Mouse (Mus musculus): ENCODE measurements around the gene Olfr618. TPM values are rescaled to one million over a fixed set of nuclear protein-coding genes. Genes with fewer than 3 reads are reported as not detected.
"Not testable (repeated sequence)": the region's sequence is repeated elsewhere in the genome, so short reads cannot be mapped to it uniquely, and the experiment has no call there.

The Olfr618 gene
- not detected in 2 replicates for polyA plus RNA-seq (2011; ENCODE audit: insufficient read depth, insufficient read length, low read depth, missing spikeins)

GRCm38 (mm10) chr7:103589803-103590202 lies at the start of gene Olfr618:
TSS of gene Olfr618 (plus strand) at chr7:103590103.
- H3K27ac ChIP-seq (ENCODE audit: insufficient read depth, low read length), result no peak within 1 kb of the TSS
- no peaks in the 10 kb centered on the region for H3K36me3 ChIP-seq (ENCODE audit: control insufficient read depth, insufficient read depth, low read length, poor library complexity, severe bottlenecking)
- no peak within 1 kb of the TSS for H3K9ac ChIP-seq (ENCODE audit: low read depth, poor library complexity, severe bottlenecking)
- no peaks in the 10 kb centered on the region for H3K9me3 ChIP-seq (replicated peaks; ENCODE audit: control insufficient read depth, insufficient read depth, low read length, poor library complexity, severe bottlenecking)
- no peak within 1 kb of the TSS for H3K4me3 ChIP-seq (ENCODE audit: low read depth, low read length)
- H3K27me3 ChIP-seq (ENCODE audit: control insufficient read depth, insufficient read depth, low read length, poor library complexity, severe bottlenecking), result no peaks in the 10 kb centered on the region
- TF ChIP-seq CTCF (IDR thresholded peaks at IDR 0.05; ENCODE audit: low read depth, low read length), result no peak
- TF ChIP-seq EP300 (IDR thresholded peaks at IDR 0.05; ENCODE audit: insufficient read depth, low read depth, low read length), result no peak
- no peak for TF ChIP-seq POLR2A (IDR thresholded peaks at IDR 0.05; ENCODE audit: insufficient read depth, low read length)
- H3K4me1 ChIP-seq (ENCODE audit: control insufficient read depth, insufficient read depth, low read length), result no peaks in the 10 kb centered on the region

DNA sequence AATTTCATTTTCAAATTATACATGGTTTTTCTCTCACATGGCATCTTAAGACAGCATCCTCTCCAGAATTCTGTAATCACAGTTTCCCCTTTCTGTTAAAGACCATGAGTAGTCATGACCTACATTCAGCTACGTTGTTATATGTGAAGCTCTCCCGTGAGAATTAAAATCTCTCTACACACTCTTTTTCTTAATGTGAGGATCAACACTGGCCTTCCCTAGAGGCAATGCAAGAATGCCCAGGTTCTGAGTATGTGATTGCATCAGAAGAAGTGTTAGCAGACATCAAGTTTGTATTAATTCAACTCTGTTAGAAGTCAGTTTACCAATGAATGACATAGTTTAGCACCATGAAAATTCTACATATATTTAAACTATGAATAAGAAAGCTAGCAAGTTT lies 47.3 kb upstream of the Olfr618 start, which contains the start of gene Olfr612:
Olfr612 (minus strand) TSS at position 101 of the 400 bp plus-strand sequence.
- H3K9ac ChIP-seq (ENCODE audit: low read depth, poor library complexity, severe bottlenecking); H3K4me3 ChIP-seq (ENCODE audit: low read depth, low read length); H3K36me3 ChIP-seq (ENCODE audit: control insufficient read depth, insufficient read depth, low read length, poor library complexity, severe bottlenecking); H3K27ac ChIP-seq (ENCODE audit: insufficient read depth, low read length); H3K9me3 ChIP-seq (replicated peaks; ENCODE audit: control insufficient read depth, insufficient read depth, low read length, poor library complexity, severe bottlenecking); H3K4me1 ChIP-seq (ENCODE audit: control insufficient read depth, insufficient read depth, low read length); H3K27me3 ChIP-seq (ENCODE audit: control insufficient read depth, insufficient read depth, low read length, poor library complexity, severe bottlenecking): not testable (repeated sequence)

- H3K36me3 ChIP-seq (ENCODE audit: control insufficient read depth, insufficient read depth, low read length, poor library complexity, severe bottlenecking), result no peaks in the 10 kb centered on the region
- no peaks in the 10 kb centered on the region for H3K4me1 ChIP-seq (ENCODE audit: control insufficient read depth, insufficient read depth, low read length)
- H3K27ac ChIP-seq (ENCODE audit: insufficient read depth, low read length), result no peak within 1 kb of the TSS
- H3K4me3 ChIP-seq (ENCODE audit: low read depth, low read length), result no peak within 1 kb of the TSS
- H3K9ac ChIP-seq (ENCODE audit: low read depth, poor library complexity, severe bottlenecking), result no peak within 1 kb of the TSS
- no peaks in the 10 kb centered on the region for H3K9me3 ChIP-seq (replicated peaks; ENCODE audit: control insufficient read depth, insufficient read depth, low read length, poor library complexity, severe bottlenecking)
- TF ChIP-seq CTCF (IDR thresholded peaks at IDR 0.05; ENCODE audit: low read depth, low read length) (no peak), EP300 (IDR thresholded peaks at IDR 0.05; ENCODE audit: insufficient read depth, low read depth, low read length) (no peak), POLR2A (IDR thresholded peaks at IDR 0.05; ENCODE audit: insufficient read depth, low read length) (no peak)
- H3K27me3 ChIP-seq (ENCODE audit: control insufficient read depth, insufficient read depth, low read length, poor library complexity, severe bottlenecking), result no peaks in the 10 kb centered on the region
These were observed 42.1 kb upstream of the Olfr618 start, which contains the start of gene Olfr613 for GRCm38 (mm10) chr7:103547774-103548173. TSS of gene Olfr613 (plus strand) at chr7:103548074.

DNA sequence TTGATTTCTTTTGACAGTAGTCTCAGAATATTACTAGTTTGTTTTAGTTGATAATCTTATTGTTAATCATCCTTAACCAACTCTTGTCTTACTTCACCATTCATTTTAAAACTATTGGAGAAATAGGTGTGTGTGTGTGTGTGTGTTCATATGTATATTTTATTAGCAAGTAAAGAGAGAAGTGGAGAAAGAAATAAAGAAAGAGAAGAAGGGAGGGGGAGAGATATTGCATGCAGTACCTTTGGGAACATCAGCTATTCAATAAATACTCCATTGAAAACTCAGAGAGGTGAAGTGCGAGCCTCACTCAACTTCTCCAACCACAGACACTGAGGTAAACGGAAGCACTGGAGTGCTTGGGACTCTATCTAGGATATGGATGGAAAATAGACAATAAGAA lies 34.1 kb upstream of the Olfr618 start, which contains the start of gene Olfr615:
Olfr615 (plus strand) TSS at position 301 of the 400 bp plus-strand sequence.
- Histone ChIP-seq H3K27me3 (ENCODE audit: control insufficient read depth, insufficient read depth, low read length, poor library complexity, severe bottlenecking) (no peaks in the 10 kb centered on the region), H3K27ac (ENCODE audit: insufficient read depth, low read length) (no peak within 1 kb of the TSS), H3K9ac (ENCODE audit: low read depth, poor library complexity, severe bottlenecking) (no peak within 1 kb of the TSS), H3K4me3 (ENCODE audit: low read depth, low read length) (no peak within 1 kb of the TSS), H3K9me3 (replicated peaks; ENCODE audit: control insufficient read depth, insufficient read depth, low read length, poor library complexity, severe bottlenecking) (no peaks in the 10 kb centered on the region), H3K36me3 (ENCODE audit: control insufficient read depth, insufficient read depth, low read length, poor library complexity, severe bottlenecking) (no peaks in the 10 kb centered on the region), H3K4me1 (ENCODE audit: control insufficient read depth, insufficient read depth, low read length) (no peaks in the 10 kb centered on the region)
- TF ChIP-seq EP300 (IDR thresholded peaks at IDR 0.05; ENCODE audit: insufficient read depth, low read depth, low read length) (no peak), CTCF (IDR thresholded peaks at IDR 0.05; ENCODE audit: low read depth, low read length) (no peak), POLR2A (IDR thresholded peaks at IDR 0.05; ENCODE audit: insufficient read depth, low read length) (no peak)

DNA sequence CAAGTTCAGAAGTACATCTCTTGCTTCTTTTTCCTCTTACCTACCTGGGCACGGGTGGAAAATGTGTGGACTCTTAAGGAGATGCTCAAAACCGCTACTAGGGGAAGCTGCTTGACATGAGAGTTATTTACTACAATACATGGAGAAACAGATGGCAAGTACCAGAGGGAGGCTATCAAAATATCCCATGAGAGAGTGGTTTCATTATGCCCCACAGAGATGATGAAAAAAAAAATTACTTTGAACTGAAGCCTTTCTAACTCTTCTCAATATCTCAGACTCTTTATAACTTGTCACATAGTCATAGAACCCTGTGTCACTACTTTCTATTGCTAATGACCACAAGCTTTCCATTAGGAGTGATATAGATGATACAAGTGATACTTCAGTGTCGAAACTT lies 20.9 kb upstream of the Olfr618 start, which contains the start of gene Olfr616:
Olfr616 (minus strand) TSS at position 101 of the 400 bp plus-strand sequence.
- Histone ChIP-seq H3K27me3 (ENCODE audit: control insufficient read depth, insufficient read depth, low read length, poor library complexity, severe bottlenecking) (no peaks in the 10 kb centered on the region), H3K9me3 (replicated peaks; ENCODE audit: control insufficient read depth, insufficient read depth, low read length, poor library complexity, severe bottlenecking) (no peaks in the 10 kb centered on the region), H3K9ac (ENCODE audit: low read depth, poor library complexity, severe bottlenecking) (no peak within 1 kb of the TSS), H3K4me3 (ENCODE audit: low read depth, low read length) (no peak within 1 kb of the TSS), H3K4me1 (ENCODE audit: control insufficient read depth, insufficient read depth, low read length) (no peaks in the 10 kb centered on the region), H3K27ac (ENCODE audit: insufficient read depth, low read length) (no peak within 1 kb of the TSS), H3K36me3 (ENCODE audit: control insufficient read depth, insufficient read depth, low read length, poor library complexity, severe bottlenecking) (no peaks in the 10 kb centered on the region)
- no peak for TF ChIP-seq EP300 (IDR thresholded peaks at IDR 0.05; ENCODE audit: insufficient read depth, low read depth, low read length)
- TF ChIP-seq CTCF (IDR thresholded peaks at IDR 0.05; ENCODE audit: low read depth, low read length), result no peak
- no peak for TF ChIP-seq POLR2A (IDR thresholded peaks at IDR 0.05; ENCODE audit: insufficient read depth, low read length)

GRCm38 (mm10) chr7:103572761-103573160 lies 17.1 kb upstream of the Olfr618 start, which contains the start of gene Olfr617:
TSS of gene Olfr617 (plus strand) at chr7:103573061.
- Histone ChIP-seq H3K4me1 (ENCODE audit: control insufficient read depth, insufficient read depth, low read length) (no peaks in the 10 kb centered on the region), H3K36me3 (ENCODE audit: control insufficient read depth, insufficient read depth, low read length, poor library complexity, severe bottlenecking) (no peaks in the 10 kb centered on the region), H3K9me3 (replicated peaks; ENCODE audit: control insufficient read depth, insufficient read depth, low read length, poor library complexity, severe bottlenecking) (no peaks in the 10 kb centered on the region), H3K9ac (ENCODE audit: low read depth, poor library complexity, severe bottlenecking) (no peak within 1 kb of the TSS), H3K27ac (ENCODE audit: insufficient read depth, low read length) (no peak within 1 kb of the TSS), H3K27me3 (ENCODE audit: control insufficient read depth, insufficient read depth, low read length, poor library complexity, severe bottlenecking) (no peaks in the 10 kb centered on the region), H3K4me3 (ENCODE audit: low read depth, low read length) (no peak within 1 kb of the TSS)
- no peak for TF ChIP-seq EP300 (IDR thresholded peaks at IDR 0.05; ENCODE audit: insufficient read depth, low read depth, low read length)
